Mouse (Mus musculus) ES-E14 (cell line): Measurements from ENCODE around the gene Cyth1. TPM values are rescaled to one million over a fixed set of nuclear protein-coding genes. Genes with fewer than 3 reads are reported as not detected.

ENCODE experiments used
- DNase-seq: peaks from one replicate; pipeline ENCODE4 v3.0.0-alpha.2; 2013; ENCODE audit warnings: low read depth, low spot score
- H3K27ac ChIP-seq: 2 replicates; pipeline ENCODE4 v1.5.1; 2012; ENCODE audit warnings: low read depth, mild to moderate bottlenecking, low read length, moderate library complexity, mixed read lengths; ENCODE audit not compliant: poor library complexity, insufficient read depth, severe bottlenecking
- H3K36me3 ChIP-seq: 2 replicates; pipeline ENCODE4 v1.6.1; 2012; ENCODE audit warnings: mild to moderate bottlenecking, low read length, moderate library complexity, mixed read lengths; ENCODE audit not compliant: control insufficient read depth, poor library complexity, insufficient read depth, severe bottlenecking
- H3K4me1 ChIP-seq, 2 experiments: fragments of 150-350 bp in 1 of 2; sonication (generic) in 1 of 2; 2 replicates each; pipeline ENCODE4 v1.6.1; 2012; ENCODE audit warnings: low read length in 2 of 2, mild to moderate bottlenecking in 1 of 2, mixed read lengths in 1 of 2; ENCODE audit not compliant: control insufficient read depth in 2 of 2, insufficient read depth in 2 of 2, poor library complexity in 1 of 2
- H3K4me3 ChIP-seq, 2 experiments: fragments of 150-350 bp in 1 of 2; sonication (generic) in 1 of 2; 2 replicates each; pipeline ENCODE4 v1.5.1; 2012; ENCODE audit warnings: low read length in 2 of 2, low read depth in 1 of 2, mild to moderate bottlenecking in 1 of 2, mixed read lengths in 1 of 2; ENCODE audit not compliant: insufficient read depth in 1 of 2, poor library complexity in 1 of 2, severe bottlenecking in 1 of 2
- H3K9ac ChIP-seq: 2 replicates; pipeline ENCODE4 v1.6.1; 2012; ENCODE audit warnings: low read depth, mild to moderate bottlenecking, low read length, mixed read lengths; ENCODE audit not compliant: poor library complexity, insufficient read depth, severe bottlenecking
- H3K9me3 ChIP-seq: fragments of 150-350 bp; sonication (generic); 2 replicates; pipeline ENCODE4 v1.6.1; 2012; ENCODE audit warnings: low read depth, mild to moderate bottlenecking, low read length; ENCODE audit not compliant: control insufficient read depth, insufficient read depth
- CHD2 ChIP-seq: IDR thresholded peaks from 2 replicates; pipeline ENCODE4 v1.6.1; 2014; ENCODE audit warnings: mild to moderate bottlenecking, low read depth, low read length, inconsistent platforms
- HCFC1 ChIP-seq: IDR thresholded peaks from 2 replicates; pipeline ENCODE4 v1.6.1; 2012; ENCODE audit warnings: low read length, inconsistent platforms, borderline replicate concordance; ENCODE audit not compliant: insufficient read depth
- MAFK ChIP-seq: IDR thresholded peaks from 2 replicates; pipeline ENCODE4 v1.6.1; 2014; ENCODE audit warnings: mild to moderate bottlenecking, low read depth, low read length, inconsistent platforms; ENCODE audit not compliant: insufficient read depth
- ZC3H11A ChIP-seq: IDR thresholded peaks from 2 replicates; pipeline ENCODE4 v1.6.1; 2012; ENCODE audit warnings: low read depth, mild to moderate bottlenecking, inconsistent platforms, low read length, borderline replicate concordance
- ZNF384 ChIP-seq: IDR thresholded peaks from 2 replicates; pipeline ENCODE4 v1.6.1; 2012; ENCODE audit warnings: low read depth, low read length, inconsistent platforms
- in situ Hi-C, 2 experiments: fragments of 600-800 bp; cut with MboI; formaldehyde crosslinking; loops; one replicate each; pipeline ENCODE4 v1.15.1; 2025; ENCODE audit warnings: low sequenced_read_pairs in 2 of 2, inconsistent platforms in 1 of 2; ENCODE audit not compliant: unreplicated experiment in 2 of 2
- total RNA-seq: library from RNA; depleted of rRNA; stranded (reverse); fragments of 300-350 nt; gene quantifications from 2 replicates; pipeline ENCODE4 v1.2.3, GENCODE M21; 2012

Cyth1 gene
- total RNA-seq, 1 experiment: 6.3 TPM

GRCm38 (mm10) chr11:118198296-118198600 is 50.1 kb downstream of the Cyth1 start:
- H3K9ac ChIP-seq: no peak overlapping the region
- H3K4me1 ChIP-seq: peaks cover 2 to 20% of the 10 kb centered on the region in 2 experiments; a peak in 2 of 4 replicates
- no peak for DNase-seq
- TF ChIP-seq ZC3H11A (no peak), CHD2 (no peak), HCFC1 (no peak), MAFK (no peak), ZNF384 (no peak)
- H3K4me3 ChIP-seq: no peak overlapping the region
- H3K36me3 ChIP-seq: no peaks in the 10 kb centered on the region
- no peak overlapping the region for H3K27ac ChIP-seq
- in situ Hi-C loops: no loop called here
- H3K9me3 ChIP-seq: no peaks in the 10 kb centered on the region

GRCm38 (mm10) chr11:118197508-118198295 is 50.7 kb downstream of the Cyth1 start:
- TF ChIP-seq HCFC1 (no peak), ZC3H11A (no peak), CHD2 (no peak), ZNF384 (no peak)
- peaks cover 2 to 15% of the 10 kb centered on the region in 2 experiments; a peak in 2 of 4 replicates for H3K4me1 ChIP-seq
- no peak for DNase-seq
- H3K27ac ChIP-seq: no peak overlapping the region
- no peak overlapping the region for H3K4me3 ChIP-seq
- H3K9me3 ChIP-seq: no peaks in the 10 kb centered on the region
- no peak overlapping the region for H3K9ac ChIP-seq
- in situ Hi-C loops: no loop called here
- no peaks in the 10 kb centered on the region for H3K36me3 ChIP-seq

- no peaks in the 10 kb centered on the region for H3K36me3 ChIP-seq
- H3K4me3 ChIP-seq: no peak overlapping the region
- DNase-seq: no peak
- no peaks in the 10 kb centered on the region for H3K9me3 ChIP-seq
- TF ChIP-seq HCFC1 (no peak), ZC3H11A (no peak), CHD2 (no peak), ZNF384 (no peak), MAFK (no peak)
- no peak overlapping the region for H3K9ac ChIP-seq
- H3K27ac ChIP-seq: no peak overlapping the region
- peaks cover 2 to 11% of the 10 kb centered on the region in 2 experiments; a peak in 2 of 4 replicates for H3K4me1 ChIP-seq
- in situ Hi-C loops: no loop called here
Observed at GRCm38 (mm10) chr11:118196824-118197388, 51.5 kb downstream of the Cyth1 start.

GRCm38 (mm10) chr11:118193390-118194147 is 54.8 kb downstream of the Cyth1 start:
- Histone ChIP-seq H3K36me3 (no peaks in the 10 kb centered on the region), H3K4me3 (no peak overlapping the region), H3K4me1 (peaks cover 2 to 7% of the 10 kb centered on the region in 2 experiments; a peak in 2 of 4 replicates), H3K9me3 (no peaks in the 10 kb centered on the region), H3K9ac (no peak overlapping the region), H3K27ac (no peak overlapping the region)
- in situ Hi-C loops: no loop called here
- TF ChIP-seq ZC3H11A: no peak
- no peak for TF ChIP-seq ZNF384
- no peak for TF ChIP-seq MAFK
- no peak for TF ChIP-seq HCFC1
- TF ChIP-seq CHD2: no peak
- DNase-seq: no peak
